Mouse (Mus musculus) neural tube, embryonic 11.5 days (tissue): ENCODE results near the gene Ece1. TPM values are rescaled to one million over a fixed set of nuclear protein-coding genes. Genes with fewer than 3 reads are reported as not detected.
A peak's percentile ranks its signal among the peaks of the same experiment; 100 is the strongest.

Experiments
- ATAC-seq: fragments of 200-750 bp; cut with Nextera tagmentation; 2 replicates; pipeline ENCODE4 v1.8.0; 2017; ENCODE audit warnings: moderate number of reproducible peaks, mild to moderate bottlenecking, moderate TSS enrichment, moderate library complexity; ENCODE audit not compliant: insufficient read depth, low FRiP score, low TSS enrichment
- DNase-seq: peaks from one replicate; pipeline ENCODE4 v3.0.0-alpha.2; 2015; ENCODE audit warnings: low spot score
- H3K27ac ChIP-seq: fragments of 300-500 bp; sonication (generic); 2 replicates; pipeline ENCODE4 v1.5.1; 2014; ENCODE audit warnings: low read depth, mild to moderate bottlenecking, low read length
- H3K27me3 ChIP-seq: fragments of 300-500 bp; sonication (generic); 2 replicates; pipeline ENCODE4 v1.6.1; 2014; ENCODE audit warnings: mild to moderate bottlenecking, low read length, mixed read lengths; ENCODE audit not compliant: control insufficient read depth, insufficient read depth
- H3K36me3 ChIP-seq: fragments of 300-500 bp; sonication (generic); 2 replicates; pipeline ENCODE4 v1.6.1; 2014; ENCODE audit warnings: mild to moderate bottlenecking, low read length, moderate library complexity, mixed read lengths; ENCODE audit not compliant: control insufficient read depth, insufficient read depth
- H3K4me1 ChIP-seq: fragments of 300-500 bp; sonication (generic); 2 replicates; pipeline ENCODE4 v1.6.1; 2014; ENCODE audit warnings: low read length, mixed read lengths; ENCODE audit not compliant: control insufficient read depth, insufficient read depth
- H3K4me2 ChIP-seq: fragments of 300-500 bp; sonication (generic); 2 replicates; pipeline ENCODE4 v1.6.1; 2014; ENCODE audit warnings: low read depth, mild to moderate bottlenecking, moderate library complexity
- H3K4me3 ChIP-seq: fragments of 300-500 bp; sonication (generic); 2 replicates; pipeline ENCODE4 v1.5.1; 2014; ENCODE audit warnings: low read depth, low read length
- H3K9ac ChIP-seq: fragments of 300-500 bp; sonication (generic); 2 replicates; pipeline ENCODE4 v1.6.1; 2014; ENCODE audit warnings: mild to moderate bottlenecking, low read length
- H3K9me3 ChIP-seq: fragments of 300-500 bp; sonication (generic); 2 replicates; pipeline ENCODE4 v1.6.1; 2016; ENCODE audit warnings: low read length; ENCODE audit not compliant: control insufficient read depth
- WGBS: fragments of 180-500 bp; shearing (Covaris S2); extraction: QIAGEN DNeasy Blood & Tissue Kit; methylation state at CpG from one replicate; pipeline ENCODE4 v1.1.7; 2014; 5-methylcytosine and 5-hydroxymethylcytosine counted together
- polyA plus RNA-seq: library from polyadenylated mRNA; unstranded; fragments of >200 nt; fragmentation: Nextera tagmentation; extraction: Ambion mirVana; gene quantifications from 2 replicates; pipeline ENCODE4 v1.2.1, GENCODE M21; 2014

Gene Ece1
- polyA plus RNA-seq, 1 experiment from 2014 or later: 39.8 TPM

DNA sequence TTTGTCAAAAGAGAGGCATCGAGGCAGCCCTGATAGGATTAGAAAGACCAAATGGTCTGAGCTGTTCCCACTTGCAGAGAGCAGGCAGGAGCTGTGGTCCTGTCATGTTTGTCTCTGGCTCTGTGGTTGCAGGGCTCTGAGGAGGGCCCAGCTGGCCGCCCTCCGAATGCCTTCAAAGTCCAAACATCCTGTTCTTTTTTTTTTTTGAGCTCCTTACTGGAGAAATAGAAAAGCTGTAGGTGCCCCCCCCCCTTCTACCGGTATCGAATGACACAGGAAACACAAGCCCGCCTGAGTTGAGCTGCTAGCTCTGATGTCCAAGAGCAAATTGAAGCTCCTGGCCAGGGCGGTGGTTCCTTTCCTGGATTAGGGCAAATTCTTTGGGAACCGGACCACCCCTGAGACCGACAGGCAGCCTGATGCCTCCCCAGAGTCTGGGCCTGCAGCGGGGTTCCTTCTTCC, 58.5 kb downstream of the Ece1 start:
- Histone ChIP-seq H3K4me3 (no peak overlapping the region), H3K27ac (peak overlapping the region; percentile 67; the same call in 1 of the 2 replicates), H3K9ac (0 out of 2 replicates have a peak overlapping the region, but pooled peaks have one; percentile 11), H3K36me3 (no peaks in the 10 kb centered on the region; the same call in 1 of the 2 replicates), H3K4me2 (0 out of 2 replicates have a peak overlapping the region, but pooled peaks have one; percentile 4), H3K27me3 (no peaks in the 10 kb centered on the region), H3K9me3 (no peaks in the 10 kb centered on the region), H3K4me1 (peaks cover 9% of the 10 kb centered on the region; the same call in 1 of the 2 replicates)
- ATAC-seq: no peak
- WGBS: 31% methylated on average over 10 of the region's 10 CpGs
- DNase-seq: peak; percentile 41

- H3K9me3 ChIP-seq: no peaks in the 10 kb centered on the region
- H3K9ac ChIP-seq: no peak overlapping the region
- no peaks in the 10 kb centered on the region for H3K27me3 ChIP-seq
- 90% methylated on average over 11 of the region's 11 CpGs for WGBS
- H3K4me2 ChIP-seq: no peak overlapping the region
- peaks cover 9% of the 10 kb centered on the region; the same call in 1 of the 2 replicates for H3K4me1 ChIP-seq
- no peak overlapping the region for H3K4me3 ChIP-seq
- no peaks in the 10 kb centered on the region; the same call in 1 of the 2 replicates for H3K36me3 ChIP-seq
- no peak overlapping the region for H3K27ac ChIP-seq
- no peak for DNase-seq
- ATAC-seq: no peak
Measured at GRCm38 (mm10) chr4:137921510-137921909, 59.5 kb downstream of the Ece1 start.

GRCm38 (mm10) chr4:137923052-137923451, 61.0 kb downstream of the Ece1 start:
- Histone ChIP-seq H3K36me3 (no peaks in the 10 kb centered on the region; the same call in 1 of the 2 replicates), H3K27me3 (no peaks in the 10 kb centered on the region), H3K27ac (no peak overlapping the region), H3K4me2 (no peak overlapping the region), H3K9me3 (no peaks in the 10 kb centered on the region), H3K9ac (no peak overlapping the region), H3K4me1 (peaks cover 9% of the 10 kb centered on the region; the same call in 1 of the 2 replicates), H3K4me3 (no peak overlapping the region)
- no peak for ATAC-seq
- 88% methylated on average over 15 of the region's 15 CpGs for WGBS
- DNase-seq: no peak

- no peak overlapping the region for H3K9ac ChIP-seq
- H3K27ac ChIP-seq: no peak overlapping the region
- no peak overlapping the region for H3K4me2 ChIP-seq
- 75% methylated on average over 4 of the region's 4 CpGs for WGBS
- no peak overlapping the region for H3K4me3 ChIP-seq
- ATAC-seq (no peak), DNase-seq (no peak)
- peaks cover 6% of the 10 kb centered on the region; the same call in 1 of the 2 replicates for H3K4me1 ChIP-seq
- H3K36me3 ChIP-seq: no peaks in the 10 kb centered on the region; the same call in 1 of the 2 replicates
- H3K27me3 ChIP-seq: no peaks in the 10 kb centered on the region
- H3K9me3 ChIP-seq: no peaks in the 10 kb centered on the region
Measured at GRCm38 (mm10) chr4:137925176-137925575, 63.1 kb downstream of the Ece1 start.

- DNase-seq (no peak), ATAC-seq (no peak)
- H3K27ac ChIP-seq: no peak overlapping the region
- no peak overlapping the region for H3K4me3 ChIP-seq
- H3K4me2 ChIP-seq: no peak overlapping the region
- no peaks in the 10 kb centered on the region for H3K27me3 ChIP-seq
- H3K9me3 ChIP-seq: no peaks in the 10 kb centered on the region
- peaks cover 8% of the 10 kb centered on the region for H3K4me1 ChIP-seq
- H3K36me3 ChIP-seq: no peaks in the 10 kb centered on the region; the same call in 1 of the 2 replicates
- WGBS: 92% methylated on average over 14 of the region's 14 CpGs
- no peak overlapping the region for H3K9ac ChIP-seq
Measured at GRCm38 (mm10) chr4:137926161-137926560, 64.1 kb downstream of the Ece1 start.

GRCm38 (mm10) chr4:137927136-137927535, 65.1 kb downstream of the Ece1 start:
- Histone ChIP-seq H3K9me3 (no peaks in the 10 kb centered on the region), H3K27me3 (no peaks in the 10 kb centered on the region), H3K36me3 (no peaks in the 10 kb centered on the region; the same call in 1 of the 2 replicates), H3K27ac (no peak overlapping the region), H3K4me1 (peaks cover 13% of the 10 kb centered on the region), H3K4me2 (no peak overlapping the region), H3K4me3 (no peak overlapping the region), H3K9ac (no peak overlapping the region)
- no peak for ATAC-seq
- no peak for DNase-seq
- WGBS: 80% methylated on average over 7 of the region's 7 CpGs

DNA sequence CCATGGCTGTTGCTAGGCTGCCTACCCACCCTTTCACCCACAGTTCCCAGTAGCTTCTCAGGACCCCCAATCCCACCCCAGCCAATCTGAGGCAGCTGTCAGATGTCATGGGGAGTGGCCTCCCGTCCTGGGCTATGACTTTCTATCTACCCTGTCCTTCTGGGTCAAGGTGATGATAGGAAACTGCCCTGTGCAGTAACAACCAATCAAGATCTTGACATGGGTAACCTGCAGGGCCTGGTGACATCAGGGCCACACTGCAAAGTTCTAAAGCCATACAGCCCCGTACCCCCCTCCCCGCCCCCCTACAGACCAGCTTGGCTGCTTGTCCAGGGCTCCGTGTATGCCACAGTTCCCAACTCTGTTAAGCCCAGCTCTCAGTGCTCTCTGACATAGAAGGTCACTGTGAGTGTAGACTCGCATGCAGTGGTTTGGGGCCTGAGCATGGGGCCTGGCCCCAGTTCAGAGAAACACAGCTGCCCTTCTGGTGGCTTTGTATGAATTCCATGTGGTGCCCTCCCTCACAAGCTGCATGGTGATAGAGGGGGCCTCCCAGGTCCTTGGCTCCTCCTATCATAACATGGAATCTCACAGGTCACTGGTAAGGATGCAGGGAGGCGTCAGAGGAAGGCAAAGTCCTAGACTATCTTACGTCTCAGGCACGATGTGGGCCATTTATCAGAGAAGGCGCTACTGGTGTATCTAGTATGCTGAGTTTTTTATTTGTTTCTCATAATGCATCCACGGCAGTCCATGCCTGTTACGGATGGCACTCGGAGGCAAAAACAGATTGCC, 65.9 kb downstream of the Ece1 start:
- Histone ChIP-seq H3K4me2 (no peak overlapping the region), H3K9me3 (no peaks in the 10 kb centered on the region), H3K27ac (no peak overlapping the region), H3K36me3 (no peaks in the 10 kb centered on the region; the same call in 1 of the 2 replicates), H3K4me3 (no peak overlapping the region), H3K27me3 (no peaks in the 10 kb centered on the region), H3K9ac (no peak overlapping the region), H3K4me1 (peaks cover 19% of the 10 kb centered on the region)
- 79% methylated on average over 12 of the region's 12 CpGs for WGBS
- DNase-seq: no peak
- no peak for ATAC-seq

DNA sequence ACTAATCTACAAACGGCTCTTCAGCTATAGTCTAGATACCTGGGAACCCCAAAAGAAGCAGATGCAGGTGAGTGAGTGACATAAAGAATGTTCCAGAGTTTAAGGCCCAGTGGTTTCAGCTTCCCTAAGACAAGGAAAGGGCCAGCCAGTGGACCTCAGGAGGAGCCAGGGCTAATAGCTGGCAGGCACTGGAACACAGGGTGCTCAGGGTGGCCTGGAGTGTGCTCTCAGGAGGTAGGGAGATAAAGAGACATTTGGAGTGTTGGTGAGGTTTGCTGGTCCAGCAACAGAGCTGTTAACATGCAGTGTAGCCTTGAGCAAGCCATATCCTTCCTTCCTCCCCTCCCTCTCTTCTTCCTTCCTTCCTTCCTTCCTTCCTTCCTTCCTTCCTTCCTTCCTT, 66.8 kb downstream of the Ece1 start:
- H3K27ac ChIP-seq: no peak overlapping the region
- H3K9ac ChIP-seq: no peak overlapping the region
- DNase-seq (no peak), ATAC-seq (no peak)
- H3K36me3 ChIP-seq: no peaks in the 10 kb centered on the region
- 85% methylated on average over 1 of the region's 1 CpGs for WGBS
- H3K4me2 ChIP-seq: no peak overlapping the region
- H3K4me1 ChIP-seq: peaks cover 19% of the 10 kb centered on the region
- no peaks in the 10 kb centered on the region for H3K27me3 ChIP-seq
- H3K4me3 ChIP-seq: no peak overlapping the region
- H3K9me3 ChIP-seq: no peaks in the 10 kb centered on the region
